Mouse (Mus musculus) erythroblast, adult 5-6 weeks (primary cell): ENCODE results near the gene Wdfy4. TPM values are rescaled to one million over a fixed set of nuclear protein-coding genes. Genes with fewer than 3 reads are reported as not detected.

Experiments used
- ATAC-seq: replicated peaks from 2 replicates; pipeline ENCODE4 v1.8.0; 2016; ENCODE audit warnings: moderate number of reproducible peaks, mild to moderate bottlenecking, moderate TSS enrichment, inconsistent platforms; ENCODE audit not compliant: poor library complexity, low FRiP score, severe bottlenecking
- total RNA-seq, 2 experiments: library from RNA; stranded (forward) in 1 of 2; stranded (reverse) in 1 of 2; fragments of 150-400 nt in 1 of 2; fragments of 200-764, 138-1000 nt in 1 of 2; gene quantifications; 2 replicates each; pipeline versions ENCODE4 v1.2.3 to v1.2.4; 2015 to 2017; ENCODE audit warnings: low replicate concordance in 2 of 2

The Wdfy4 gene
- total RNA-seq, 2 experiments from 2014 or later, result 5.9 to 13.6 TPM

DNA sequence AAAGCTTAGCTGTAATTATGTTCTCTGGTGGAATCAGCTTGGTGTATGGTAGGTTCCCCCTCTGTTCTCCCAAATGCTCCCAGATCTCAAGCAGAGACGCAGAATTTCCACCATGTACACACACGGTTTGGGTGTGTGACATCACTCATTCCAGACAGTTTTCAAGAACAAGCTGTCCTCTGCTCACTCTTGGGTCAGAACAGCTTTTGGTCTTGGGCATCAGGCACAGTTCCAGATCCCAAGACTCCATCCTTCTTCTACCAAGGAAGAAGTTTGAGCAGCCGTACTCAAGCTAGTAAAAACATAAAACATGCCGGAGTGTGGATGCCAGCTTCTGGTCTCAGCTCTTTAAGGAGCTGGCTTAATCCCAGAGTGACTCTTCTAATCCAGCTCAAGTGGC, 274.1 kb downstream of the Wdfy4 start:
- ATAC-seq, result no peak

Other genes with a start within 250 kb of the Wdfy4 start
- not detected in 2 replicates for gene Lrrc18, start 194.1 kb downstream of the Wdfy4 start, total RNA-seq (2015; ENCODE audit: low replicate concordance)
- gene Lrrc18, start 194.1 kb downstream of the Wdfy4 start, total RNA-seq (2017; ENCODE audit: low replicate concordance), result not detected in 2 replicates
- gene Arhgap22, start 28.5 kb upstream of the Wdfy4 start, total RNA-seq (2015; ENCODE audit: low replicate concordance), result not detected in 2 replicates
- gene Arhgap22, start 28.5 kb upstream of the Wdfy4 start, total RNA-seq (2017; ENCODE audit: low replicate concordance), result not detected in 2 replicates